Mouse (Mus musculus) midbrain, embryonic 10.5 days (tissue): ENCODE measurements around the gene Fam19a1. TPM values are rescaled to one million over a fixed set of nuclear protein-coding genes. Genes with fewer than 3 reads are reported as not detected.

Experiments used
- DNase-seq: peaks from one replicate; pipeline ENCODE4 v3.0.0-alpha.2; 2017; ENCODE audit warnings: low spot score
- H3K27ac ChIP-seq: fragments of 300-500 bp; sonication (generic); replicated peaks from 2 replicates; pipeline ENCODE4 v1.5.1; 2016; ENCODE audit warnings: mild to moderate bottlenecking
- H3K27me3 ChIP-seq: fragments of 300-500 bp; sonication (generic); 2 replicates; pipeline ENCODE4 v1.6.1; 2016; ENCODE audit warnings: low read depth, mild to moderate bottlenecking; ENCODE audit not compliant: poor library complexity, severe bottlenecking
- H3K36me3 ChIP-seq: fragments of 300-500 bp; sonication (generic); 2 replicates; pipeline ENCODE4 v1.6.1; 2016; ENCODE audit warnings: mild to moderate bottlenecking, moderate library complexity
- H3K4me1 ChIP-seq: fragments of 300-500 bp; sonication (generic); 2 replicates; pipeline ENCODE4 v1.6.1; 2016
- H3K4me3 ChIP-seq: fragments of 300-500 bp; sonication (generic); 2 replicates; pipeline ENCODE4 v1.5.1; 2016; ENCODE audit warnings: mild to moderate bottlenecking, moderate library complexity
- H3K9me3 ChIP-seq: fragments of 300-500 bp; sonication (generic); replicated peaks from 2 replicates; pipeline ENCODE4 v1.6.1; 2016; ENCODE audit warnings: mild to moderate bottlenecking
- whole genome bisulfite sequencing: fragments of 180-500 bp; shearing (Covaris S2); methylation state at CpG from one replicate; pipeline ENCODE4 v1.1.7; 2016; 5-methylcytosine and 5-hydroxymethylcytosine counted together
- polyA plus RNA-seq: library from polyadenylated mRNA; unstranded; fragments of >200 nt; fragmentation: Nextera tagmentation; extraction: Ambion mirVana; gene quantifications from 2 replicates; pipeline ENCODE4 v1.2.1, GENCODE M21; 2016

Gene Fam19a1
- polyA plus RNA-seq, 1 experiment from 2014 or later = 1.5 TPM

DNA sequence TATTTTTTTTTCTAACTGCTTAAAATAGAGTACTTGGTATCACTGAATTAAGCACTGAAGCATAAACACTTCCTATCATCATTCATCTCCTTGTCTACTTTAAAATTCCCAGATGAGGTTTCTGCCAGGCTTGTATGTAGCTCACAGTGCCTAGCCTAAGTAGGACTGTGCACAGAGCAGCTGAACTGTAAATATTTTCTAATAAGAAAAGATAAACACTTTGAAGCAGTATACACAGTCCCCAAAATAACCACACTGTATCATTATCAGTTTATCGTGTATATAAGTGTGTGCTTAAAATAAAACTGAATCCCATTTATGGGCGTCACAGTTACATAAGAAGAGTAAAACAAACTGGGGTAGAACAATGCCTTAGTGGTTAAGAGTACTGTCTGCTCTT lies 522.7 kb downstream of the Fam19a1 start:
- no peak for DNase-seq
- H3K27me3 ChIP-seq = no peaks in the 10 kb centered on the region
- no peak overlapping the region for H3K4me3 ChIP-seq
- H3K4me1 ChIP-seq = no peaks in the 10 kb centered on the region
- no peak overlapping the region for H3K27ac ChIP-seq
- WGBS = 86% methylated on average over 2 of the region's 2 CpGs
- no peaks in the 10 kb centered on the region for H3K9me3 ChIP-seq
- no peaks in the 10 kb centered on the region for H3K36me3 ChIP-seq

DNA sequence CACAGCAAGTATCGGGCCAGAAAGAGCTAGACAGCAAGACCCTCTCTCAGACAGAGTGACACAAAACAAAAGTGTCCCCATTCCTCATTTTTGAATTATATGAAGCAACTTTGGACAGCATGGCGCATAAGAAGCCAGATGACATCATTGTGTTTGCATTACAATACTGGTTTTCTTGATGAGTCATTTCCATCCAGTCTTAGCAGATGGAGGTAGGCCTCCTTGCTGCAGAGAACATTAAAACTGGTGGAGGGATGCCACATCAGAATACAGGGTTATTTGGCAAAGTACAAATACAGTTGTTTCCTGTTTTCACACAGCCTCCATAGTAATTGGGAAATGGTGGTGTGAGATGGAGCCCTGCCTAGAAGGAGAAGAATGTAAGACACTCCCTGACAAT lies 535.8 kb downstream of the Fam19a1 start:
- Histone ChIP-seq H3K27ac (no peak overlapping the region), H3K36me3 (no peaks in the 10 kb centered on the region), H3K27me3 (no peaks in the 10 kb centered on the region), H3K4me1 (no peaks in the 10 kb centered on the region), H3K4me3 (no peak overlapping the region), H3K9me3 (no peaks in the 10 kb centered on the region)
- WGBS = 89% methylated on average over 2 of the region's 2 CpGs
- no peak for DNase-seq

DNA sequence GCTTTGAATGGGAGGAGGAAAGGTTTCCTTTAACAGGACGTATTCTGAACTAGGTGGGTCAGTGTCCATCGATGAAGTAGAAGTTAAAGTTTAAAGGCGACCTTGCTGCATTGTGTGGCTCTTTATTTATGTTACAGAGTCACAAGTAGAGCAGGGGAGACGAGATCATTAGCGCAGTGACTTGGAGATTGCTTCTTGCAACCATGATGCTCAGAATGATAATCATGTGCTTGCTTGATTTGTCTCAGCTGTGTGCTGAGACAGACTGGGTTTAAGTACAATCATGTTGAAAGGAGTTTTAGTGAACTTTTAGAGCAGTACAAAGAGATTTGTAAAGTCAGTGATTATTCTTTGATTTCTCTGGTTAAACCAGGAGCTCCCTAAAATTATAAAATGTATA lies 536.3 kb downstream of the Fam19a1 start:
- Histone ChIP-seq H3K36me3 (no peaks in the 10 kb centered on the region), H3K9me3 (no peaks in the 10 kb centered on the region), H3K27me3 (no peaks in the 10 kb centered on the region), H3K27ac (no peak overlapping the region), H3K4me3 (no peak overlapping the region), H3K4me1 (no peaks in the 10 kb centered on the region)
- no peak for DNase-seq
- WGBS = 84% methylated on average over 5 of the region's 5 CpGs

DNA sequence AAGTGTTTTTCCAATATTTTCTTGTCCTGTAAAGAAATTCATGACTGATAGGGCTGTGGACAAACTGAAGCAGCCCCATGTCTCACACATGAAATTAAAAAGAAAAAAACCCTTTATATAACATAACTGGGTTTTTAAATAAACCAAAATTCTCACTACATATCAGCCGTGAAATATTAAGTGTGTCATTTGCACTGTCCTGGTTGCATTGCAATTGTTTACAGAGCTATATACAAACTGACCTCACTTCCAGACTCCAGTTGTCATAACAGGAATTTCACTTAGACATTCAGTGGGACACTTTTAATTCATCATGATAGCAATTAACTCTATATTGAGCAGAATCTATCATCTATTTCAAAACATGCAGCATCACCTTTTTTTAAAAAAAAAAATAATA lies 553.4 kb downstream of the Fam19a1 start:
- 93% methylated on average over 1 of the region's 1 CpGs for WGBS
- H3K4me3 ChIP-seq = no peak overlapping the region
- H3K36me3 ChIP-seq = no peaks in the 10 kb centered on the region
- H3K27ac ChIP-seq = no peak overlapping the region
- H3K9me3 ChIP-seq = no peaks in the 10 kb centered on the region
- H3K4me1 ChIP-seq = no peaks in the 10 kb centered on the region
- no peaks in the 10 kb centered on the region for H3K27me3 ChIP-seq
- no peak for DNase-seq

DNA sequence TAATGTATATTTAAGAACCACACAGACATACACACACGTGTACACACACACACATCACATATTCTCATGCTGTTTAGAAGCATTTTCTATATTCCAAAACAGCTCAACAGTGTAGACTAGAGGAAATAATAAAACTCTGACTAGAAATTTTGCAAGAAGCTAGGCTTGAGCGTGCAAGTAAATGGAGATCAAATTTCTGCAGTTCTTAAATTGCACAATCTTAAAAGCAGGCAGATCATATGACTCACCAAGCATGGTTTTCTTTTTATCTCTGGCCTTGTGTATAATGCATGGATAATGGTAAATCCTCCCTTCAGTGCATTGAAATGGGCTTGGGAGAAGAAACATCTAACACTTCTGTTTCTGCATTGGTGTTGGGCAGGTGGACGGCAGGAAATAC lies 564.9 kb downstream of the Fam19a1 start:
- WGBS = 76% methylated on average over 3 of the region's 3 CpGs
- H3K9me3 ChIP-seq = no peaks in the 10 kb centered on the region
- no peak for DNase-seq

More for the DNA sequence above, 564.9 kb downstream of the Fam19a1 start:
- H3K4me1 ChIP-seq = no peaks in the 10 kb centered on the region
- H3K27ac ChIP-seq = no peak overlapping the region
- H3K36me3 ChIP-seq = no peaks in the 10 kb centered on the region
- H3K4me3 ChIP-seq = no peak overlapping the region
- H3K27me3 ChIP-seq = no peaks in the 10 kb centered on the region

Other genes starting within 250 kb of the Fam19a1 start
- gene 1700123L14Rik, start 53.1 kb downstream of the Fam19a1 start, polyA plus RNA-seq = not detected in 2 replicates